In the genomic region with DNA sequence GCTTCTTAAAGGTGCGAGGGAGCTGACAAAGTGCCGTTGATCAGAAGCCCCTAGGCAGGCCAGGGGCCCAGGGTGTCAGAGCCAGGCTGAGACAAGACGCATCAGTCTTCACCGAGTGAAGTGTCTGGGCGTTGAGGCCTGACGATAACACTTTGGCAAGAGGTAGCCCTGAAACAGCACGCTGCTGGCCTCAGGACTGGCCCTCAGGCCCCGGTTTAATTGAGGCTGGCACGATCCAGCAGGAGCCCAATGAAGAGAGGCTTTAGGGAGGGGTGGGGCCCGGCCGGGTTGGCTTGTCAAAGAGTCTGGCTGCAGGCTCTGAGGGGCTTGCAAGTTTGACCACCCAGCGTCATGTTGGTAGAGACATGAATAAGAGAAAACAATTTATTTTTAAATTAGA, we compare ENCODE assay signal across 18 mouse cellular contexts. TPM values are rescaled to one million over a fixed set of nuclear protein-coding genes. Genes with fewer than 3 reads are reported as not detected.
A peak's percentile ranks its signal among the peaks of the same experiment; 100 is the strongest.
DNase-seq lines count a peak whose midpoint lies in the region; ATAC-seq lines count a peak whose summit lies in the region.
"Had no signal": no experiment of that assay in that cellular context is flagged by ENCODE, and none has a peak within 500 bp of the region (broad histone marks: within the 10 kb centered on the region; RNA-seq: fewer than 3 reads in every experiment).

No protein-coding gene starts in this region.

- 32% methylated on average over 12 of the region's 12 CpGs for WGBS in embryonic facial prominence, embryonic 13.5 days
- WGBS in embryonic facial prominence, embryonic 10.5 days = 43% methylated on average over 12 of the region's 12 CpGs
- WGBS in kidney, embryonic 14.5 days = 21% methylated on average over 12 of the region's 12 CpGs
- 19% methylated on average over 12 of the region's 12 CpGs for whole genome bisulfite sequencing in limb, embryonic 10.5 days
- 52% methylated on average over 12 of the region's 12 CpGs for WGBS in intestine, embryonic 16.5 days

- H3K4me1 ChIP-seq in embryonic facial prominence, embryonic 13.5 days = peaks cover 8% of the 10 kb centered on the region
- no peaks in the 10 kb centered on the region; the same call in 1 of the 2 replicates for H3K4me1 ChIP-seq in embryonic facial prominence, embryonic 10.5 days
- H3K4me1 ChIP-seq in kidney, embryonic 14.5 days (ENCODE audit: control insufficient read depth, insufficient read depth, low read length) = 0 out of 2 replicates have a peak, but pooled peaks cover 3% of the 10 kb centered on the region
- peaks cover 7% of the 10 kb centered on the region for H3K4me1 ChIP-seq in limb, embryonic 10.5 days
- no peaks in the 10 kb centered on the region for H3K4me1 ChIP-seq in intestine, embryonic 16.5 days (ENCODE audit: control insufficient read depth, insufficient read depth, low read length)
- H3K4me1 ChIP-seq: hindbrain, embryonic 13.5 days had no signal

- no peak overlapping the region for H3K4me2 ChIP-seq in embryonic facial prominence, embryonic 13.5 days
- no peak overlapping the region for H3K4me2 ChIP-seq in kidney, embryonic 14.5 days (replicated peaks; ENCODE audit: low read depth, low read length)
- no peak overlapping the region for H3K4me2 ChIP-seq in intestine, embryonic 16.5 days (ENCODE audit: low read depth, low read length)
- H3K4me2 ChIP-seq: hindbrain, embryonic 13.5 days had no signal

- H3K9ac ChIP-seq in embryonic facial prominence, embryonic 13.5 days = no peak overlapping the region
- no peak overlapping the region for H3K9ac ChIP-seq in kidney, embryonic 14.5 days (ENCODE audit: low read depth, low read length)
- H3K9ac ChIP-seq in intestine, embryonic 16.5 days (ENCODE audit: low read depth, low read length) = no peak overlapping the region
- H3K9ac ChIP-seq: hindbrain, embryonic 13.5 days had no signal

- no peaks in the 10 kb centered on the region for H3K36me3 ChIP-seq in embryonic facial prominence, embryonic 13.5 days
- H3K36me3 ChIP-seq in embryonic facial prominence, embryonic 10.5 days (replicated peaks) = no peaks in the 10 kb centered on the region
- H3K36me3 ChIP-seq in kidney, embryonic 14.5 days (ENCODE audit: control insufficient read depth, insufficient read depth, low read length) = no peaks in the 10 kb centered on the region
- no peaks in the 10 kb centered on the region for H3K36me3 ChIP-seq in limb, embryonic 10.5 days
- no peaks in the 10 kb centered on the region for H3K36me3 ChIP-seq in intestine, embryonic 16.5 days (ENCODE audit: control insufficient read depth, insufficient read depth, low read length)
- H3K36me3 ChIP-seq: hindbrain, embryonic 13.5 days had no signal

- no peak overlapping the region for H3K4me3 ChIP-seq in embryonic facial prominence, embryonic 13.5 days
- H3K4me3 ChIP-seq in embryonic facial prominence, embryonic 10.5 days = no peak overlapping the region
- H3K4me3 ChIP-seq in kidney, embryonic 14.5 days (ENCODE audit: low read length) = no peak overlapping the region
- H3K4me3 ChIP-seq in limb, embryonic 10.5 days = no peak overlapping the region
- no peak overlapping the region for H3K4me3 ChIP-seq in intestine, embryonic 16.5 days (ENCODE audit: low read length)
- H3K4me3 ChIP-seq: hindbrain, embryonic 13.5 days; left cerebral cortex, adult 2 months had no signal

- DNase-seq in embryonic facial prominence, embryonic 10.5 days (ENCODE audit: low spot score) = no peak
- DNase-seq in kidney, adult 11 months = no peak
- peak; percentile 2 for DNase-seq in ovary, postnatal 14 days (ENCODE audit: low spot score)
- no peak for DNase-seq in ovary, adult 18-20 months (ENCODE audit: low spot score)
- DNase-seq in limb, embryonic 10.5 days (ENCODE audit: low spot score) = peak; percentile 36
- DNase-seq: B cell, adult 2 months; kidney, postnatal 10 days; midbrain, embryonic 14.5 days; thymus, postnatal 25 days had no signal

- no peaks in the 10 kb centered on the region for H3K27me3 ChIP-seq in embryonic facial prominence, embryonic 13.5 days
- H3K27me3 ChIP-seq in embryonic facial prominence, embryonic 10.5 days (replicated peaks; ENCODE audit: low read depth, poor library complexity, severe bottlenecking) = no peaks in the 10 kb centered on the region
- H3K27me3 ChIP-seq in kidney, embryonic 14.5 days (ENCODE audit: control insufficient read depth, insufficient read depth, low read length) = no peaks in the 10 kb centered on the region
- H3K27me3 ChIP-seq in limb, embryonic 10.5 days (ENCODE audit: low read depth, poor library complexity, severe bottlenecking) = no peaks in the 10 kb centered on the region
- no peaks in the 10 kb centered on the region for H3K27me3 ChIP-seq in intestine, embryonic 16.5 days (replicated peaks; ENCODE audit: control insufficient read depth, insufficient read depth, low read length)
- H3K27me3 ChIP-seq: hindbrain, embryonic 13.5 days; Patski had no signal

- no peak for ATAC-seq in embryonic facial prominence, embryonic 13.5 days (ENCODE audit: insufficient number of reproducible peaks, insufficient read depth, low FRiP score, low TSS enrichment, low read depth)
- 0 out of 2 replicates have a peak, but pooled peaks have one; percentile 32 for ATAC-seq in kidney, embryonic 14.5 days (ENCODE audit: low FRiP score, low TSS enrichment)
- no peak for ATAC-seq in intestine, embryonic 16.5 days
- ATAC-seq: intestine, postnatal 0 days; Patski had no signal

- H3K9me3 ChIP-seq in embryonic facial prominence, embryonic 13.5 days = no peaks in the 10 kb centered on the region
- no peaks in the 10 kb centered on the region for H3K9me3 ChIP-seq in embryonic facial prominence, embryonic 10.5 days
- H3K9me3 ChIP-seq in kidney, embryonic 14.5 days (ENCODE audit: control insufficient read depth, low read length) = no peaks in the 10 kb centered on the region
- no peaks in the 10 kb centered on the region for H3K9me3 ChIP-seq in limb, embryonic 10.5 days (replicated peaks)
- H3K9me3 ChIP-seq in intestine, embryonic 16.5 days (ENCODE audit: control insufficient read depth, low read length) = no peaks in the 10 kb centered on the region

- peak overlapping the region; percentile 33; the same call in 1 of the 2 replicates for H3K27ac ChIP-seq in embryonic facial prominence, embryonic 13.5 days
- no peak overlapping the region; the same call in 1 of the 2 replicates for H3K27ac ChIP-seq in embryonic facial prominence, embryonic 10.5 days (replicated peaks)
- no peak overlapping the region for H3K27ac ChIP-seq in kidney, embryonic 14.5 days (ENCODE audit: low read depth, low read length)
- peak overlapping the region; percentile 21; the same call in 1 of the 2 replicates for H3K27ac ChIP-seq in limb, embryonic 10.5 days
- no peak overlapping the region for H3K27ac ChIP-seq in intestine, embryonic 16.5 days (ENCODE audit: low read length)
- H3K27ac ChIP-seq: hindbrain, embryonic 13.5 days; left cerebral cortex, adult 2 months had no signal

RNA-seq across cellular contexts. Expression of gene Nog, which starts 38.1 kb away (rescaled TPM):
- 6.3 and 6.5 TPM in 2 replicates for polyA plus RNA-seq in embryonic facial prominence, embryonic 13.5 days (2015; fragmentation: Nextera tagmentation; extraction: Ambion mirVana)
- polyA plus RNA-seq in embryonic facial prominence, embryonic 10.5 days (2016; fragmentation: Nextera tagmentation; extraction: Ambion mirVana) = 1.1 and 1.2 TPM in 2 replicates
- polyA plus RNA-seq in kidney, embryonic 14.5 days (2014; fragmentation: Nextera tagmentation; extraction: Ambion mirVana) = 1.3 and 1.4 TPM in 2 replicates
- polyA plus RNA-seq in limb, embryonic 10.5 days (2016; fragmentation: Nextera tagmentation; extraction: Ambion mirVana) = 0.16 and 0.89 TPM in 2 replicates
- 1.3 and 1.4 TPM in 2 replicates for polyA plus RNA-seq in intestine, embryonic 16.5 days (2015; fragmentation: Nextera tagmentation; extraction: Ambion mirVana)
- polyA plus RNA-seq: heart, postnatal 0 days; liver, embryonic 16.5 days had no signal

Comparison
In these comparisons a context has a peak if more than half of its experiments do, and no peak if none do; other contexts are left out.
1. H3K27ac ChIP-seq: peak in embryonic facial prominence, embryonic 13.5 days (single experiment) and limb, embryonic 10.5 days (single experiment); none in embryonic facial prominence, embryonic 10.5 days (single experiment), kidney, embryonic 14.5 days (single experiment) and intestine, embryonic 16.5 days (single experiment).
2. DNase-seq: peak in ovary, postnatal 14 days (single experiment) and limb, embryonic 10.5 days (single experiment); none in embryonic facial prominence, embryonic 10.5 days (single experiment), kidney, adult 11 months (single experiment) and ovary, adult 18-20 months (single experiment).